Mouse (Mus musculus): Measurements from ENCODE around the gene Rap1gap.

Rap1gap gene

DNA sequence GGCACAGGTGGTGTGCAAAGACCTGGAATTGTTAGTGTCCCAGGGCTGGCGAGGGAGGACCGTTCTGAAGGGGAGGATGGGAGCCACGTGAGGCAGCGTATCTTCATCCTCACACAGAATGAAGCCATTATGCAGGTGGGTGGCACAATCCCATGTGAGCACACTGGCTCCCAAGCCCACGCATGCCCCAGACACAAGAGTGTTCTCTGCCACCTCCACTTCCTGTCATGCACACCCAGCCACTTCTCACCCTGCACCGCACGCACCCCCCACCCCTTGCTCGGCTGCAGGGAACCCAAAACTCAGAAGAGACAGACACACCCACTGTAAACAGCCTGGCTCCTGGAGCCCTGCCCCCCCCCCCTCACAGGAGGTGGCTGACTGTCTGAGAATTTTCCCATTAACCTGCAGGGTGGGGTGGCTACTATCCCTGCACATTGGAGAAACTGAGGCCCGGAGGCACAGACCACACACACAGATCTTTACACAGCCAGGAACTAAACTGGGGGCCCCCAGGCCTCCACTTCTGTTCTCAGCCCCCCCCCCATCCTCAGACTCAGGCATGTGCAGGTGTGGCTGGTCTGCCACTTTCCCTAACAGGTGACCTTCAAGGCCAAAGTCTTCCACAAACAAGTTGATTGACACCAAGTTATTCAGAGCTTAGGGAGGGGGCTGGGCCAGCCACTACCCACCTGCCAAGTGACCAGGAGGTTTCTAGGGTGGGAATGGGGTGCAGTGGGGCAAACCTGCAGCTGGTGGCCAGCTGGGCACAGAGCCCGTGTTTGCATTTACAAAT, 27.8 kb downstream of the Rap1gap start:
- WGBS = 57% methylated on average over 10 of the region's 10 CpGs

DNA sequence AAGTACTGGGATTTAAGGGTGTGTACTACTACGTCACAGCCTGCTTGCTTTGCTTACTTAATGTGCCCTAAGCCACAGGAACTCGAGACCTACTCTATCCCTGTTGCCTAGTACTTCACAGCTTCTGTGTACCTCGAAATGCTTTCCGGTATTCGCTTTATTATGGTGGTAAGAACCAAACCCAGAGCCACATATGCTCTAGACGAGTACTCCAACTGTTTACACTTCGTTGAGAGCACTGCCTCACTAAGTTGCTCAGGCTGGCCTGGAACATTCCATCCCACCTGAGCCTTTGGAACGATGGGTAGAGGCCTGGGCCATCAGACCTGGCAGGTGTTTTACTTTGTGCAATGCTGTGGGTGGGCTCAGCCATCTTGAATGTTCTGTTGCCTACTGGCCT, 30.8 kb downstream of the Rap1gap start:
- WGBS = 68% methylated on average over 8 of the region's 8 CpGs

DNA sequence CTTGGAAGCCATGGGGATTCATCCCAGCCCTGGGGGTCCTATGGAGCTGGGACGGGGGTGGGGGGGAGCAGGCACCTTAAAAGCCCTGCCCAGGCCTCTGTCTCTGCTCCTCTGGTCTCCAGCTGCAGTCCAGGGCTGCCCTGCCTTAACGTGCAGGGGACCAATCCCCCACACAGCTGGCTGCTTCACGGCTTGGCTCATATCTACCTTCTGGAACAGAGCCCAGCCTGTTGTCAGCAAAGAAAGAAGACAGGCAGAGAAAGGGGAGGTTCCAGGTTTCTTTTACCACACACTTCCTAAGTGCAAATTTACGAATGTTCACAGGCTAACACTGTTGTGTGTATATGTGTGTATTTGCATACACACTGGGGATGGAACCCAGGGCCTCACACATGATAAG, 31.4 kb downstream of the Rap1gap start:
- 14% methylated on average over 4 of the region's 4 CpGs for whole genome bisulfite sequencing

DNA sequence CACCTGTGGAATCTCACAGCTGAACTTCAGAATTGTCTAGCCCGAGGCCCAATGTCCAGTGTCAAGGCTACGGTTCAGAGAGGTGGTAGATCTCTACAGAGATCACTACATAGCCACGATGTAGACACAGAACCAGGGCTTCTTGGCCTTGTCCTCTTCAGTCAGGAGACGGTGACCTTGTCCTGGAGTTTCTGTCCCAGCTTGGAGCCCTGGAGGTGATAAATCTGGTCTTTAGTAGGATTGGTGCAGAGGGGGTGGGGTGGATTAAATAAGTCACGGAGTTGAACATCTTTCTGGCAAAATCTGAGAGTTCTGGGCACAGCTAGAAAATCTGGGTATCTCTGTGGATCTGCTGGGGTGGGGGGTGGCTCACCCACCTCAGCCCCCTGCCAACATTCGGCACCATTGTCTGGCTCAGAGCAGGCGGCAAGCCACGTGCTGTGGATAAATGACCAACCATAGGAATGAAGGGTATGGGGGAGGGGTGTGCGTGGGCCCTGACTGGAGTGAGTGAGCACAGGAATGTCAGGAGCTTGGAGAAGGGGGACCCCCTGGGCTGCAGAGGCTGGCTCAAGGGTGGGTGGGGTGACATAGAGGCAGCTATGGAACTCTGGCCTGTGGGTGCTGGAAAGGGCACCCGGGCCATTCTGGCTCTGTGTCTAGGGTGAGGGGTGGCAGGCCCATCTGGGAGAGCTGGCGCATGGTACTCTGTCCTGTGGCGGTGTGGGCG, 32.8 kb downstream of the Rap1gap start:
- 58% methylated on average over 13 of the region's 13 CpGs for WGBS

DNA sequence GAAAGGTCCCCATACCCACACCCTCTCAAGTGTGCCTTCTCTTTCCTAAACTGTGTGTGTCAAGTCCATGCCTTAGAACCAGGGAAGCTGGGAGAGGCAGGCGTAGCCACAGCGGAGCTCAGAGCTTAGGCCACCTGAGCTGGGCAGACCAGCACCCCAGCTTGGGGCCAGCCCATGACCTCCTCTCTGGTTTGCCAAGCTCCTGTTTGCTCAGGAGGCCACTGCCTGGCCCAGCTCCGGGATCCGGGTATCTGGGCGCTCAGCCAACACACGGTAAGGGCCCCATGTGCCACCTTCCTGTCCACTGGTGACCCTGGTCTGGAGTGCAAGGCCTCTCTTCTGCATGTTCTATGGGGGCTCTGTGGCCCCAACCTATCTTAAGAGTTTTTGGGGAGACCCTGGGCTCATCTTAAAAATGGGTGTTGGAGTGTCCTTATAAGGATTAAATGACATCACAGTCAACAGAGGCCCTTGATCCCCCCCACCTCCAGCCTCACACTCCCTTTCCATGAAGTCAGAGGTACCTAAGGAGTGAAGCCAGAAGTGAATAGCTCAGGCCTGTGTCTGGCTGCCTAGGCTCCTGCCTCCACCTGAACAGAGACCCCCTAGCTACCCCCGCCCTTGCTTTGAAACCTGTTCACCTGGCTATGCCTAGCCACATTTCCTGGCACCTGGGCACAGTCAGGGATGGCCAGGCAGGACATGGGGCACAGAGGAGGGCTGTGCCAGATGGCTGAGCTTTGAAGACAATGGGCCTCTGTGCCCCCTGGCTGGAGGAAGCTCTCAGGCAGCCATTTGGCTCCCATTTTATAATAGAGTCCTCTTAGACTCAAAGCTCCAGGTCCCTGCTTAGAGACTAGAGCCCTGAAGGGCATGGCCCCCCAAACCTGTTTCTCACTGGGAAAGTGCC, 33.8 kb downstream of the Rap1gap start:
- 54% methylated on average over 7 of the region's 7 CpGs for WGBS

DNA sequence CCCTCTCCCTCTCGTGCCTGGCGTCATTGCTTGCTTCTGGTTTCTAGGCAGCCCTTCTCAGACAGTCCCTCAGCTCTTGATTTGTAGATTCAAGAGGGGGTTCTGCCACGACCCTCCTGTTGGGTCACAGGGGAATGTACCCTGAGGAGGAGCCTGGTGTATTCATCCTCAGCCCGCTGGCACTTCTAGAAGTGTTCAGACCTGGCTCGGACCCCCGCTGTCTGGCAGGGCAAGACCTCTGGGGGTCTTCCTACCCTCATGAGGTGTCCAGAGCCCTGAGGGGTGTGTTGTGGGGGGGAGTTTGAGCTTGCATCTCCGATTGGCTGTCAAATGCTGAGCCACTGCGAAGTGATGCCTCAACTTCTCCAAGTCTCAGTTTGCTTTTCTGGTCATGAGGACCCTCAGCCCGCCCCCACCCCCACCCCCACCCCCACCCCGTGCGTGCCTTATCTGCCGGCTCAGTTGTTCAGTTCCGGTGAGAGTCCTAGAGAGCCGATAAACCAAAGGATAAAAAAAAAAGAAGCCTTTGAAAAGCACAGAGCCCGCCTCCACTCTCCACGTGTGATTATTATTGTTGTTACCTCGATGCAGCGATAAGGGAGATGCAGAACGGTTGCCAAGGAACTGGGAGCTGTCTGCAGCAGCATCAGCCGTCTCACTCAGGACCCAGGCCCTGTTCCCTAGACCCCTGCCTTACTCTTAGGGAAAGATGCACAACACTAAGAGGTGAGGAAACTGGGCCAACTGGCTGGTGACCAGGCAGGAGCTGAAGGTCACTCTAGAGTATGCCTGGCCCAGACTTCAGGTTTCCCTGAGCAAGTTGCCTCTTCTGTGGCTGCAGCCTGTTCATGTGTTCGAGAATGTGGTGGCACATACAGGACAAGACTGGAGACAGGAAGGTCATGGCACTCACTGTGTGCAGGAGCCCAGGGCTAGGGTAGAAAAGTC, 35.0 kb downstream of the Rap1gap start:
- WGBS = 45% methylated on average over 21 of the region's 21 CpGs

DNA sequence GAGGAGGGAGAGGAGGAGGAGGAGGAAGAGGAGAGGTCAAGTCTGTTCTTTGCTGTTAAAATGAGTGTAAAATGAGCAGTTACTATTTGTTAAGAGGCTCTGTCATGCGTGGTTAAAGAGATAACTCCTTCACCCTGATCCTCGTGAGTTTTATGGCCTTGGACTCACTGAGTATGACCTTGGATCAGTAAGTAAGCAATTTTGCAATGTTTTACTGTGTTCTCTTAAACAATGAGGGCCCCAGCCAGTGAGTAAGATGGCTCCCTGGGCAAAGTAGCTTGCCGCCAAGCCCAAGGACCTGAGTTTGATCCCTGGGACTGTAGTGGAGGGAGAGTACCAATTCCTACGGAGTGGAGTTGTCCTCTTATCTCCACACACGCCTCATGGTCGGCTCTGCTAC, 36.4 kb downstream of the Rap1gap start:
- 70% methylated on average over 6 of the region's 6 CpGs for WGBS

DNA sequence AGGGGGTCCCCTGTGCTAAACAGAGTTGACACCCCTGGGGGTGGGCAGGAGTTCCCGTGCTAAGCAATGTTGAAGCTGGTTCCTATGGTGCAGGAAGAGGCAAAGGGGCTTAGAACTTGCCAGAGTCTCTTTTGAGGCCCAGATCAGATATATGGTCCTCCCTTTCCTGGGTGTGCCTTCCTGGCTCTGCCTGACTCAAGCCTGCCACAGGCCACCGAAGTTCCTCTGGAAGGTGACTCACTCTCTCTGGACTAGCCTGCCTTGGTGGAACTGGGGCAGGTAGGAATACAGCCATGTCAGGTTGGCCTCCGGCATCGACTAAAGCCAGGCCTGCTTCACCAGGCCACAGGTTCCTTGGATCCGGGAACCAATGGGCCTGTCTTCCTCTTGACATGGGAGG, 38.6 kb downstream of the Rap1gap start:
- 86% methylated on average over 5 of the region's 5 CpGs for WGBS

DNA sequence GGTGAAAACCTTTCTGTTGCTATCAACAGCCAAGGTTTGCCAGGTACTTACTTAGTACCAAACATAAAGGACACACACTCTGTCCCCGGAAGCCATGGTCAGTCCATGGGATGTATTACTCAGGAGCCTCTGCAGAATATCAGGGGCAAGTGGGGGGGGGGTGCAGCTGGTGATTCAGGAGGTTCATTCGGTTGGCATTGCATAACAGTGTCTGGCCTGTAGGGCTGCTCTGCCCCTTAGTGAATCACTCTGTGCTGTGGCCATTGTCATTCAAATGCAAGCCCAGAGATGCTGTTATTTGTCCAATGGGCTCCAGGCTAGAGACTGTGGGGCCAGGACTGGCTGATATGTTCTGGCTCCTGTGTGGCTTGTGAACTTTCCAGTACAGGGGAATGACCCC, 40.0 kb downstream of the Rap1gap start:
- WGBS = 48% methylated on average over 2 of the region's 2 CpGs

DNA sequence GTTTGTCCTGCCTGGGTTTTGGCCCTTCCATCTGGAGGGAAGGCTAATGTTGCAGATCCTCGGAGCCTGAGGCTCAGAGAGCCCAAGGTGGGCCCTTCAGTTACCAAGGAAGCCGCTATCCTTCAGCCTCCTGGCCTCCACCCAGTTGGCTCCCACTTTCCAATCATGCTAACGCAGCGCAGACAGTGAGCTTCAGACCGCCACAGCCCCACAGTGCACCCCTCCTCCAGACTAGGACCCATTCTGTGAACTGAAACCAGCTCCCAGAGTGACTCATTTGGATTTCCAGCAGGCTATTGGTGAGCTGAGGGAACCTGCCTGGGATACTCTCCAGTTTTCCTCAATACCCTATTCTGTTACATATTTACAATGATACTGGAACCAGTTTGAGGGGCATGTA, 40.9 kb downstream of the Rap1gap start:
- 27% methylated on average over 5 of the region's 5 CpGs for WGBS

DNA sequence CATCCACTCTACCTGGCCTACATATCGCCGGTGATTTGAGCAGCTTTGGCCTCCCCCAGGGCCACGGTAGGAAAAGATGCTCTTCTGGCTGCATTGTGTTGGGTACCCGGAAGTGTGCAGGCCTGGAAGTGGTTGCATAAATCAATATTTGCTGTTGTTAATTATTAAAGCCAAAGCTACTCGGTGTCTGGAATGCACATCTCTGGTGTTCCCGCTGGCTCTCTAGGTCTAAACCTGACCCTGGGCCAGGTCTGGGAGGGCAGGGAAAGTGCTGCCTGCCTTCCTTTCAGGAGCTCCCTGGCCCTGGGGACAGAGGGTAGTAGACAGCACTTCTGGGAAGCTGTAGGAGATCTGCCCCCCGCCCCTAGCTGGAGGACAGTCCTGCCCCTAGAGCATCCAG, 42.0 kb downstream of the Rap1gap start:
- WGBS = 82% methylated on average over 7 of the region's 7 CpGs

DNA sequence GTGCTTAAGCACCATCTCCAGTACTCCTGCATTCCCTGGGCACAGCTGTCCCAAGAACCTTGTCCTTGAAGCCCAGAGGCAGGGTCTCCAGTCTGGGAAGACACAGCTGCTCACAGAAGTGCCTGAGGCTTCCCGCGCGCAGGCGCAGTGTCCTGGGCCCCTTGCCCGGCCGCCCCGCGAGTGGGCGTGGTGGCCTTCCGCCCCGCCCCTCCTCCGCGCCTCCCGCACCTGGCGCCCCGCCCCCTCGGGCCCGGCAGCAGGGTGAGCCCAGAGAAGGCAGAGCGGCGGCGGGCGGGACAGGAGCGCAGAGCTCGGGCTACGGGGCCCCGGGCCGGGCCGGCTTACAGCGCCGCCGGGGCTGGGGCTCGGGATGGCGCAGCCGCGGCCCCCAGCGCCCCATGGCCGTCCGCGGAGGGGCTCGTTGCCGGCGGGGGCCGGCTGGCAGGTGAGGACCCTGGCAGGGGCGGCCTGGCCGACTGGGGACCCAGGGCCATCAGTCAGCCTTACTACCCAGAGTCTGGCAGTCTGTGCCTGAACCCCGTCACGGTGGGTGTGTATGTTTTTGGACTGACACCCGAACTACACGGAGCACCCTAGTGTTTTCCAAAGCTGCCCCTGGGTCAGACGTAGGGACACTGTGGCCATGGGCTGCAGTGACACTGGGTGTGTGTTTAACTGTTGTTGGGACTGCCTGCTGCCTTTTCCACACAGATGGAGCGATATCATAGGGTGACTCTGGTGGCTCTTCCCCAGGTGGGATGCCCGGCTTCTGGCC, 42.9 kb downstream of the Rap1gap start:
- 12% methylated on average over 52 of the region's 52 CpGs for WGBS

DNA sequence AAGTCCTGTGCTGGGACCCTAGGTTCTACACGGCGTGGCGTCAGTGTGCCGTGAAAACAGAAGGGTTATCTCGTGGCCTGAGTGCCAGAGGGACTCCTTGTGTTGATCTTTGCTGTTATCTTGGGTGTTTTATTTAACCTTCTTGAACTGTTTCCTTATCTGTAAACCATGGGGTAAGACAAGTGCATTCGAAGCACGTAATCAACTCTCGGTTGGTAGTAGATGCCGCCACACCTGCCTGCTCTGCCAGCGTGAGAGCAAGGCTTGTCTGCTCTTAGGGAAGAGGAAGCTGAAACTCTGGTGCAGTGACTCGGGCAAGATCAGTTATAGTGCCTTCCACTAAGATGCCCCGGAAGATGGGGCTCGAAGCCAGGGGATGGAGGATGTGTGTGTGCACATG, 48.4 kb downstream of the Rap1gap start:
- WGBS = 88% methylated on average over 13 of the region's 13 CpGs

DNA sequence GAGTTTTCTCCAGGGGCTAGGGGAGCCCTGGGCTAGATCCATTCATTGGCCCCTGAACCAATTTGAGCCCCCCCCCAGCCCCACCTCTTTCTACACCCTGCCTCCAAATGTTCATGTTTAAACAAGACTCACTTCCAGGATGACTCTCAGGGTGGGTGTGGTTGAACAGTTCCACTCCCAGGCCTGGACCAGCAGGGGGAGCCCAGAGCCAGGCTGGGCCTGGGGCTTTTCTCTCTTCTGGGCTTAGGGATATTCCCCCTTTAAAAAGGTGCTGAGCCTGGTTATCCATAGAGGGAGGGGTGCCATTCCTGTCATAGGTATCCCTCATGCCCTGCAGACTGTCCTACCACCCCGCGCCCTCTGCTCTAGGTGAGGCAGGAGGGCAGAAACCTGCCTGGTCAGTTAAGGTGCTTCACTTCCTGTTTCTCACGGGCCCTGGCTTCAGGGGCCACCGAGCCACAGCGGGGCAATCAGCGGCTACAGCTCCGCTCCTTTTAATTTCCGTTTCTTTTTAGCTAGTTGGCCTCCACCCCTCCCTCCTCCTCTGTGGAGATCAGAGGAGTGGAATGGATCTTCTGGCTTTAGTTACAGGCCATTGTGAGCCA, 49.6 kb downstream of the Rap1gap start:
- WGBS = 64% methylated on average over 8 of the region's 8 CpGs

DNA sequence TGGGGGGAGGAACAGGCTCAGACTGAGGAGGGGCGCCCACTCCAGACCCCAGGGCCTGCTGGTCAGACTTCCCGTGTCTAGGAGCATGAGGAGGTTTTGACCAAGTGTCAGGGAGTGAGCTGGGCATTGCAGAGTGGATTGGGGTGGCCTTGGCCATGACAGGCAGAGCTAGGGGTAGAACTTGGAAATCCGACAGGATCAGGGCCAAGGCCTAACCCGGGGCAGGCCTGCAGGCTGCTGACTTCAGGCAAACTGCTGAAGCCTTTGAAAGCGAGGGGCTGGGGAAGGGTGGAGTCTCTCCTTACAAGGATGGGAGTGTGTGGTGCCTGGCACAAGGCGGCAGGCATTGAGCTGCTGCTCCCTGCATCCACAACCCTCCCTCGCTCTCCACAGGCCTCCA, 52.5 kb downstream of the Rap1gap start:
- 70% methylated on average over 7 of the region's 7 CpGs for WGBS

DNA sequence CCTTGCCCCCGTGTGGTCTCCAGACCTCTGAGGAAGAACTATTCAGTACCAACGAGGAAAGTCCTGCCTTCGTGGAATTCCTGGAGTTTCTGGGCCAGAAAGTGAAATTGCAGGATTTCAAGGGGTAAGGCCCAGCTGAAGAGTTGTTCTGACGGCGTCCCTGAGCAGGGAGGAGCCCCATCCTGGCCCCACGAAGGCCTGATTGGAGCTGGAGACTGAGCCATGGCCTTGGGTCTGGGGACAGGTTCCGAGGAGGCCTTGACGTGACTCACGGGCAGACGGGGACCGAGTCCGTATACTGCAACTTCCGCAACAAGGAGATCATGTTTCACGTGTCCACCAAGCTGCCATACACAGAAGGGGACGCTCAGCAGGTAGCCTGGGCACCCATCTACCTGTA, 53.1 kb downstream of the Rap1gap start:
- 75% methylated on average over 15 of the region's 15 CpGs for WGBS

DNA sequence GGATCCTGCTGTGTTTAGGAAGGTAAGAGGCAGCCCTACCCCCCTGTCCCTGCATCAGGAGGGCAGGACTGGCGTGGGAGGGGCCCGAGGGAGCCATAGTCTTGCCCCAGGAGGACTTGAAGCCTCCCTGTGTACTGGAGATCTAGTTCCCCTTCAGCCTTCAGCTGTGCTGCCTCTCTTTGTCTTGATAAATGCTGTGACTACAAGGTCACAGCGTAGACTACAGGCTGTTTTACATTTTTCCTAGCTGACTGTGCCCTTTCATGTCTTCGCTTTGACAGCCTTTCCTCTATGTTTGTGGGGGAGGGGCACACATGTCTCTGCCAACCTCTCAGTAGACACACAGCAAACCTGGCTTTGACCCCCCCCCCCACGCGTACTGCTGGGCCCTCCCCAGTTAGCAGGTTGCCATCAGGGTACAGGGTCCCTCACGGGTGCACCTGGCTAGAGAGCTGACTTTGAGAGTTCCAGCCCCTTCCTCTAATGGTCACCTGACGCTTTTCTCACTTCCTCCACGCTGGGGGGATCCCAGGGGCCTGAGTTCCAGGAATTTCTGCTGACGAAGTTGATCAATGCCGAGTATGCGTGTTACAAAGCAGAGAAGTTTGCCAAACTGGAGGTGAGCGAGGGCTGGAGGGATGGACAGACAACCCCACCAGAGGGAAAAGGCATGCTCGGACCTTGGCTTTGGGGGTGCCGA, 55.0 kb downstream of the Rap1gap start:
- WGBS = 55% methylated on average over 15 of the region's 15 CpGs

DNA sequence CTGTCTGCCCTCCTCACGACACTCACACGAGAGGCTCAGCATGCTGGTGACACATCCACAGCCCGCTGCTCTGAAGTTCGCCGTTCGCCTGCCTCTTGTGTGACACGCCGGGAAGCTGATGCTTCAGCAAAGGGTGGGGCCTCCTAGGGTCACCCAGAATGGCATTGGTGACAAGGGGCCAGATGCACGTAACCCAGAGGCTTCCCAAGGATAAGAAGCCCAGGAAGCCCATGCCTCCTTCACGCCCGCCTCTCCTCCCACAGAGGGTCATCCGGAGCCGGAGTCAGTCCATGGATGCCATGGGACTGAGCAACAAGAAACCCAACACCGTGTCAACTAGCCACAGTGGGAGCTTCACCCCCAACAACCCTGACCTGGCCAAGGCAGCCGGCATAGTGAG, 57.0 kb downstream of the Rap1gap start:
- 84% methylated on average over 15 of the region's 15 CpGs for WGBS

DNA sequence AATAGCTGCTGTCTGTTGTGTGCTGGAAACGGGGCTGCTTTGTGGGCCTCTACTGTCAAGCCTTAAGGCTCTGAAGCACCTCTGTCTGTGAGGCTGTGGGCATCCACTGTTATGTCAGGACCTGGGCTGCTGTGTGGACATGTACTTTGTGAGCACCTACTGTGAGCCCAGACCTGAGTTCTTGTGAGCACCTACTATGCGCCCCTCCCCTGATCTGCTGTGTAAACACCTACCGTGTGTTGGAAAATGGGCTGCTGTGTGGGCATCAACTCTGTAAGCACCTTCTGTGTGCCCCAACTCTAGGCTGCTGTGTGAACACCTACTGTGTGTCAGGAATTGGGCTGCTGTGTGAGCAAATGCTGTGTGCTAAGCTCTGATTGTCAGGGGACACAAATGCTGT, 57.7 kb downstream of the Rap1gap start:
- WGBS = 78% methylated on average over 3 of the region's 3 CpGs
